Mouse (Mus musculus) megakaryocyte, embryonic 14.5 days (primary cell): ENCODE measurements around the gene Plekhg4. TPM values are rescaled to one million over a fixed set of nuclear protein-coding genes. Genes with fewer than 3 reads are reported as not detected.

ENCODE experiments used
- H3K27me3 ChIP-seq: replicated peaks from 2 replicates; pipeline ENCODE3; 2012; ENCODE audit warnings: inconsistent platforms
- H3K36me3 ChIP-seq: replicated peaks from 2 replicates; pipeline ENCODE3; 2012; ENCODE audit warnings: low read length, inconsistent platforms, mixed read lengths
- H3K4me1 ChIP-seq: 2 replicates; pipeline ENCODE4 v1.6.1; 2012; ENCODE audit warnings: inconsistent platforms
- H3K4me3 ChIP-seq: replicated peaks from 2 replicates; pipeline ENCODE3; 2012; ENCODE audit warnings: moderate library complexity, mild to moderate bottlenecking, inconsistent platforms
- H3K9me3 ChIP-seq: 2 replicates; pipeline ENCODE4 v1.6.1; 2012; ENCODE audit warnings: inconsistent platforms
- FLI1 ChIP-seq: IDR thresholded peaks from 2 replicates; pipeline ENCODE4 v1.6.1; 2012; ENCODE audit warnings: low read length, inconsistent platforms, mixed read lengths
- GATA1 ChIP-seq: IDR thresholded peaks from 3 replicates; pipeline ENCODE4 v1.6.1; 2012; ENCODE audit warnings: mixed read lengths, low read length, inconsistent platforms, borderline replicate concordance
- polyA plus RNA-seq: library from polyadenylated mRNA; stranded (reverse); fragments of >175 nt; gene quantifications from 2 replicates; pipeline ENCODE4 v1.2.3, GENCODE M21; 2012; ENCODE audit warnings: low replicate concordance; ENCODE audit not compliant: insufficient read depth

The Plekhg4 gene
- polyA plus RNA-seq, 1 experiment = 0.02 TPM

GRCm38 (mm10) chr8:105339886-105340635, 33.0 kb upstream of the Plekhg4 start:
- Histone ChIP-seq H3K27me3 (no peaks in the 10 kb centered on the region), H3K36me3 (peaks cover 90% of the 10 kb centered on the region), H3K4me1 (peaks cover 99% of the 10 kb centered on the region), H3K9me3 (no peaks in the 10 kb centered on the region), H3K4me3 (peak overlapping the region; percentile 83)
- TF ChIP-seq GATA1 (no peak), FLI1 (no peak)

GRCm38 (mm10) chr8:105341399-105341798, 31.7 kb upstream of the Plekhg4 start:
- H3K4me1 ChIP-seq = peaks cover 100% of the 10 kb centered on the region
- H3K4me3 ChIP-seq = peak overlapping the region; percentile 76
- H3K36me3 ChIP-seq = peaks cover 79% of the 10 kb centered on the region
- no peak for TF ChIP-seq GATA1
- TF ChIP-seq FLI1 = no peak
- H3K27me3 ChIP-seq = no peaks in the 10 kb centered on the region
- H3K9me3 ChIP-seq = no peaks in the 10 kb centered on the region

- H3K36me3 ChIP-seq = peaks cover 66% of the 10 kb centered on the region
- H3K27me3 ChIP-seq = no peaks in the 10 kb centered on the region
These were observed 30.3 kb upstream of the Plekhg4 start for GRCm38 (mm10) chr8:105342768-105343167.

GRCm38 (mm10) chr8:105343791-105344574, 29.1 kb upstream of the Plekhg4 start:
- Histone ChIP-seq H3K4me3 (peak overlapping the region; percentile 98), H3K27me3 (peaks cover 6% of the 10 kb centered on the region), H3K36me3 (peaks cover 54% of the 10 kb centered on the region), H3K4me1 (peaks cover 88% of the 10 kb centered on the region), H3K9me3 (no peaks in the 10 kb centered on the region)
- no peak for TF ChIP-seq FLI1
- no peak for TF ChIP-seq GATA1

More at GRCm38 (mm10) chr8:105342768-105343167, 30.3 kb upstream of the Plekhg4 start:
- TF ChIP-seq GATA1 (no peak), FLI1 (no peak)
- Histone ChIP-seq H3K4me1 (peaks cover 91% of the 10 kb centered on the region), H3K9me3 (no peaks in the 10 kb centered on the region), H3K4me3 (peak overlapping the region; percentile 80)

- Histone ChIP-seq H3K4me3 (peak overlapping the region; percentile 98), H3K9me3 (no peaks in the 10 kb centered on the region), H3K27me3 (peaks cover 20% of the 10 kb centered on the region), H3K4me1 (peaks cover 88% of the 10 kb centered on the region), H3K36me3 (peaks cover 43% of the 10 kb centered on the region)
- TF ChIP-seq FLI1 (no peak), GATA1 (no peak)
These were observed 27.8 kb upstream of the Plekhg4 start for GRCm38 (mm10) chr8:105345061-105345975.

- Histone ChIP-seq H3K27me3 (peaks cover 33% of the 10 kb centered on the region), H3K4me3 (peak overlapping the region; percentile 98), H3K4me1 (peaks cover 76% of the 10 kb centered on the region), H3K36me3 (peaks cover 29% of the 10 kb centered on the region), H3K9me3 (no peaks in the 10 kb centered on the region)
- TF ChIP-seq FLI1 (no peak), GATA1 (no peak)
These were observed 26.3 kb upstream of the Plekhg4 start for GRCm38 (mm10) chr8:105346611-105347427.

- TF ChIP-seq FLI1 (peak; percentile 12; the same call in 1 of the 2 replicates), GATA1 (no peak)
- Histone ChIP-seq H3K4me3 (peak within 1 kb of the TSS; percentile 98), H3K9me3 (no peaks in the 10 kb centered on the region), H3K27me3 (peaks cover 35% of the 10 kb centered on the region), H3K4me1 (peaks cover 68% of the 10 kb centered on the region), H3K36me3 (peaks cover 25% of the 10 kb centered on the region)
These were observed 25.4 kb upstream of the Plekhg4 start, which contains the start of gene Fhod1 for GRCm38 (mm10) chr8:105347428-105348221. Fhod1 (minus strand) TSS chr8:105347953.
